Mouse (Mus musculus): Measurements from ENCODE around the gene Relt. TPM values are rescaled to one million over a fixed set of nuclear protein-coding genes. Genes with fewer than 3 reads are reported as not detected.

Relt gene
- polyA plus RNA-seq (2012; rRNA removed) = 5.0 and 6.0 TPM in 2 replicates

DNA sequence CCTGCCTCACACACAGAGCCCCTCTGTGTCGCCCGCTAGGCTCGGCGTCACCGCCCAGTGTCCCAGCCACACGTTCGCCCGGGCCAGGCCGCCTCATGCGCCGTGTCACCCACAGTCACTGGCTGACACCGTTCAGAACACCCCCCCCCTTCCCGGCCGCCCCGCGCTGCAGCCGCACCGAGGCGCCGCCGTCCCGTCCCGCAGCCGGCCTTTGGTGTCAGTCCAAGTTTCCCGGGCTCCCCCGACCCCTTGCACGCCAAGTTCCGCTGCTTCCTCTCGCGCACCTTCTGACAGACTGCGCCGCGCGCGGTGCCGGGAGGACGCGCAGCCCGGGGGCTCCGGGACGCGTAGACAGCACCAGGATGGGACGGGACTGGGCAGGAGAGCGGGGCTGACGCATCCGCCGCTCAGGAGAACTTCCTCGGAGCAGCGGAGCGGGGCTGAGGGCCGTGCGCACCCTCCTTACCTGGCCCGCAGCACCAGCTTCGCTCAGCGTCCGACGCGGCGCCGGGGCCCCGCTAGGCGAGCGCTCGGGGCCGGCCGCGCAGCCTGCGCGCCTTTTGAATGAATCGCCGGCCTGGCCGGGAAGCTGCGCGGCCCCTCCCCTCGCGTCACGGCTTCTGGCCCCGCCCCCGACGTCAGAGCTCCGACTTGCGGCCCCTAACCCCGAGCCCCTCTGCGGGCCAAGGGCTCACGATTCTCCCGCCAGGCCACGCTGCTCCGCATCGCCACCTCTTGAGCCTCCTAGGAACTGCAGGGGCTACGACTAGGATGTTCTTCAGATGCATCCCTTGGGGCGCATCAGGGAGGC lies at the start of gene Relt:
Gene Relt (minus strand): TSS at position 619 of the 811 bp plus-strand sequence.

Other genes with a start within 250 kb of the Relt start
- gene Plekhb1, start 201.0 kb downstream of the Relt start, polyA plus RNA-seq (2012; rRNA removed) = 5.4 and 9.1 TPM in 2 replicates
- 91.4 and 99.3 TPM in 2 replicates for gene Fam168a, start 156.8 kb downstream of the Relt start, polyA plus RNA-seq (2012; rRNA removed)
- gene Arhgef17, start 68.7 kb upstream of the Relt start, polyA plus RNA-seq (2012; rRNA removed) = 21.5 and 26.5 TPM in 2 replicates
- gene P2ry6, start 111.2 kb upstream of the Relt start, polyA plus RNA-seq (2012; rRNA removed) = 2.9 and 3.1 TPM in 2 replicates
- gene P2ry2, start 149.4 kb upstream of the Relt start, polyA plus RNA-seq (2012; rRNA removed) = 0.16 and 0.51 TPM in 2 replicates
- gene Fchsd2, start 229.4 kb upstream of the Relt start, polyA plus RNA-seq (2012; rRNA removed) = 42.1 and 43.0 TPM in 2 replicates